Mouse (Mus musculus) heart, embryonic 16.5 days (tissue): ENCODE results near the gene Prkg2. TPM values are rescaled to one million over a fixed set of nuclear protein-coding genes. Genes with fewer than 3 reads are reported as not detected.

Experiments used
- ATAC-seq: fragments of 200-750 bp; cut with Nextera tagmentation; replicated peaks from 2 replicates; pipeline ENCODE4 v1.8.0; 2017; ENCODE audit warnings: moderate number of reproducible peaks; ENCODE audit not compliant: insufficient read depth, low FRiP score; ENCODE audit errors: extremely low read depth
- H3K27ac ChIP-seq: fragments of 300-500 bp; sonication (generic); 2 replicates; pipeline ENCODE4 v1.5.1; 2014; ENCODE audit warnings: mild to moderate bottlenecking, low read length, control low read depth, moderate library complexity
- H3K27me3 ChIP-seq: fragments of 300-500 bp; sonication (generic); 2 replicates; pipeline ENCODE4 v1.6.1; 2014; ENCODE audit warnings: low read length, mixed read lengths; ENCODE audit not compliant: control insufficient read depth, insufficient read depth
- H3K36me3 ChIP-seq: fragments of 300-500 bp; sonication (generic); 2 replicates; pipeline ENCODE4 v1.6.1; 2014; ENCODE audit not compliant: control insufficient read depth, insufficient read depth
- H3K4me1 ChIP-seq: fragments of 300-500 bp; sonication (generic); 2 replicates; pipeline ENCODE4 v1.6.1; 2014; ENCODE audit warnings: low read length, mixed read lengths; ENCODE audit not compliant: control insufficient read depth, insufficient read depth
- H3K4me2 ChIP-seq: fragments of 300-500 bp; sonication (generic); 2 replicates; pipeline ENCODE4 v1.6.1; 2014; ENCODE audit warnings: low read depth, mild to moderate bottlenecking, control low read depth, low read length
- H3K4me3 ChIP-seq: fragments of 300-500 bp; sonication (generic); 2 replicates; pipeline ENCODE4 v1.5.1; 2014; ENCODE audit warnings: mild to moderate bottlenecking, control low read depth, low read length
- H3K9ac ChIP-seq: fragments of 300-500 bp; sonication (generic); 2 replicates; pipeline ENCODE4 v1.6.1; 2014; ENCODE audit warnings: low read length, control low read depth
- H3K9me3 ChIP-seq: fragments of 300-500 bp; sonication (generic); replicated peaks from 2 replicates; pipeline ENCODE4 v1.6.1; 2016; ENCODE audit warnings: low read length; ENCODE audit not compliant: control insufficient read depth
- WGBS: fragments of 180-500 bp; shearing (Covaris S2); extraction: QIAGEN DNeasy Blood & Tissue Kit; methylation state at CpG from one replicate; pipeline ENCODE4 v1.1.7; 2014; 5-methylcytosine and 5-hydroxymethylcytosine counted together
- polyA plus RNA-seq: library from polyadenylated mRNA; unstranded; fragments of >200 nt; fragmentation: Nextera tagmentation; extraction: Ambion mirVana; gene quantifications from 2 replicates; pipeline ENCODE4 v1.2.1, GENCODE M21; 2015

Gene Prkg2
- 0.26 and 0.27 TPM in 2 replicates for polyA plus RNA-seq

- H3K4me3 ChIP-seq = peak within 1 kb of the TSS; percentile 68
- no peaks in the 10 kb centered on the region for H3K9me3 ChIP-seq
- peaks cover 4% of the 10 kb centered on the region; the same call in 1 of the 2 replicates for H3K4me1 ChIP-seq
- peak within 1 kb of the TSS; percentile 99 for H3K4me2 ChIP-seq
- H3K27ac ChIP-seq = no peak within 1 kb of the TSS
- peak within 1 kb of the TSS; percentile 66 for H3K9ac ChIP-seq
- H3K27me3 ChIP-seq = peaks cover 52% of the 10 kb centered on the region
- under 1% methylated on average over 93 of the region's 94 CpGs for WGBS
- no peaks in the 10 kb centered on the region for H3K36me3 ChIP-seq
- ATAC-seq = 0 out of 2 replicates have a peak, but pooled peaks have one; percentile 6
Observed at GRCm38 (mm10) chr5:99036596-99037441, at the start of gene Prkg2. Gene Prkg2 (minus strand): TSS chr5:99037351.

GRCm38 (mm10) chr5:99083955-99084354 lies 46.8 kb upstream of the Prkg2 start:
- H3K9me3 ChIP-seq = no peaks in the 10 kb centered on the region
- no peak overlapping the region for H3K9ac ChIP-seq
- no peak for ATAC-seq
- no peaks in the 10 kb centered on the region for H3K4me1 ChIP-seq
- no peak overlapping the region for H3K4me3 ChIP-seq
- no peaks in the 10 kb centered on the region for H3K36me3 ChIP-seq
- no peaks in the 10 kb centered on the region for H3K27me3 ChIP-seq
- 46% methylated on average over 5 of the region's 5 CpGs for WGBS
- no peak overlapping the region for H3K27ac ChIP-seq
- no peak overlapping the region for H3K4me2 ChIP-seq

- WGBS = 54% methylated on average over 2 of the region's 2 CpGs
- Histone ChIP-seq H3K9me3 (no peaks in the 10 kb centered on the region), H3K36me3 (no peaks in the 10 kb centered on the region), H3K4me1 (no peaks in the 10 kb centered on the region), H3K27me3 (no peaks in the 10 kb centered on the region), H3K4me2 (no peak overlapping the region), H3K4me3 (no peak overlapping the region), H3K27ac (no peak overlapping the region), H3K9ac (no peak overlapping the region)
- ATAC-seq = no peak
Observed at GRCm38 (mm10) chr5:99078375-99078774, 41.2 kb upstream of the Prkg2 start.

- H3K36me3 ChIP-seq = no peaks in the 10 kb centered on the region
- no peaks in the 10 kb centered on the region for H3K9me3 ChIP-seq
- 68% methylated on average over 2 of the region's 2 CpGs for WGBS
- ATAC-seq = no peak
- H3K27ac ChIP-seq = no peak overlapping the region
- H3K27me3 ChIP-seq = no peaks in the 10 kb centered on the region
- H3K4me1 ChIP-seq = no peaks in the 10 kb centered on the region
- no peak overlapping the region for H3K4me2 ChIP-seq
- no peak overlapping the region for H3K4me3 ChIP-seq
- H3K9ac ChIP-seq = no peak overlapping the region
Observed at GRCm38 (mm10) chr5:99068391-99068790, 31.2 kb upstream of the Prkg2 start.

GRCm38 (mm10) chr5:99062582-99062981 lies 25.4 kb upstream of the Prkg2 start:
- no peak overlapping the region for H3K4me3 ChIP-seq
- H3K4me1 ChIP-seq = no peaks in the 10 kb centered on the region
- H3K9ac ChIP-seq = no peak overlapping the region
- no peaks in the 10 kb centered on the region for H3K9me3 ChIP-seq
- H3K27ac ChIP-seq = no peak overlapping the region
- ATAC-seq = no peak
- H3K4me2 ChIP-seq = no peak overlapping the region
- no peaks in the 10 kb centered on the region for H3K36me3 ChIP-seq
- H3K27me3 ChIP-seq = no peaks in the 10 kb centered on the region

- H3K36me3 ChIP-seq = no peaks in the 10 kb centered on the region
- H3K27me3 ChIP-seq = peaks cover 49% of the 10 kb centered on the region
- ATAC-seq = no peak
- no peak overlapping the region for H3K4me3 ChIP-seq
- H3K9ac ChIP-seq = no peak overlapping the region
- H3K4me2 ChIP-seq = no peak overlapping the region
- H3K4me1 ChIP-seq = peaks cover 4% of the 10 kb centered on the region; the same call in 1 of the 2 replicates
- no peaks in the 10 kb centered on the region for H3K9me3 ChIP-seq
- 87% methylated on average over 6 of the region's 6 CpGs for WGBS
- no peak overlapping the region for H3K27ac ChIP-seq
Observed at GRCm38 (mm10) chr5:99039021-99039420, 1.9 kb upstream of the Prkg2 start.

GRCm38 (mm10) chr5:99037442-99037811 lies 276 bp upstream of the Prkg2 start:
- Histone ChIP-seq H3K4me3 (peak overlapping the region; percentile 68), H3K27me3 (peaks cover 52% of the 10 kb centered on the region), H3K27ac (no peak overlapping the region), H3K4me1 (peaks cover 4% of the 10 kb centered on the region; the same call in 1 of the 2 replicates), H3K9me3 (no peaks in the 10 kb centered on the region), H3K9ac (0 out of 2 replicates have a peak overlapping the region, but pooled peaks have one; percentile 66), H3K4me2 (peak overlapping the region; percentile 99), H3K36me3 (no peaks in the 10 kb centered on the region)
- ATAC-seq = no peak
- 5% methylated on average over 9 of the region's 9 CpGs for WGBS

- WGBS = 58% methylated on average over 9 of the region's 9 CpGs
- Histone ChIP-seq H3K4me3 (no peak overlapping the region), H3K27ac (no peak overlapping the region), H3K9me3 (no peaks in the 10 kb centered on the region), H3K27me3 (peaks cover 52% of the 10 kb centered on the region), H3K9ac (no peak overlapping the region), H3K36me3 (no peaks in the 10 kb centered on the region), H3K4me1 (peaks cover 4% of the 10 kb centered on the region; the same call in 1 of the 2 replicates), H3K4me2 (peak overlapping the region; percentile 99)
- no peak for ATAC-seq
Observed at GRCm38 (mm10) chr5:99035961-99036360, 1.2 kb downstream of the Prkg2 start.

GRCm38 (mm10) chr5:99031551-99032149 lies 5.5 kb downstream of the Prkg2 start:
- Histone ChIP-seq H3K27me3 (peaks cover 25% of the 10 kb centered on the region), H3K9me3 (no peaks in the 10 kb centered on the region), H3K36me3 (no peaks in the 10 kb centered on the region), H3K4me3 (no peak overlapping the region), H3K4me1 (peaks cover 4% of the 10 kb centered on the region; the same call in 1 of the 2 replicates), H3K27ac (no peak overlapping the region), H3K4me2 (no peak overlapping the region), H3K9ac (no peak overlapping the region)
- WGBS = 44% methylated on average over 6 of the region's 6 CpGs
- ATAC-seq = no peak
